12 mouse cellular contexts compared by ENCODE assay signal in genomic region chr19:7110097-7110496, GRCm38 (mm10). TPM values are rescaled to one million over a fixed set of nuclear protein-coding genes. Genes with fewer than 3 reads are reported as not detected.
DNase-seq lines count a peak whose midpoint lies in the region; ATAC-seq lines count a peak whose summit lies in the region.
"Had no signal": no experiment of that assay in that cellular context is flagged by ENCODE, and none has a peak within 500 bp of the region (broad histone marks: within the 10 kb centered on the region; RNA-seq: fewer than 3 reads in every experiment).

No protein-coding gene starts in this region.

- ATAC-seq in neural tube, embryonic 12.5 days (ENCODE audit: low FRiP score, low read depth), result no peak
- no peak for ATAC-seq in neural tube, embryonic 15.5 days (ENCODE audit: low FRiP score)

- H3K4me3 ChIP-seq in heart, embryonic 10.5 days, result no peak overlapping the region
- no peak overlapping the region for H3K4me3 ChIP-seq in neural tube, embryonic 12.5 days
- no peak overlapping the region for H3K4me3 ChIP-seq in neural tube, embryonic 15.5 days (replicated peaks)
- H3K4me3 ChIP-seq in limb, embryonic 10.5 days, result 0 out of 2 replicates have a peak overlapping the region, but pooled peaks have one; percentile 13
- H3K4me3 ChIP-seq: erythroblast, embryonic 14.5 days had no signal

- no peaks in the 10 kb centered on the region for H3K9me3 ChIP-seq in heart, embryonic 10.5 days
- H3K9me3 ChIP-seq in neural tube, embryonic 12.5 days, result no peaks in the 10 kb centered on the region
- no peaks in the 10 kb centered on the region for H3K9me3 ChIP-seq in neural tube, embryonic 15.5 days (replicated peaks)
- H3K9me3 ChIP-seq in limb, embryonic 10.5 days (replicated peaks), result no peaks in the 10 kb centered on the region

- WGBS in heart, embryonic 10.5 days, result 26% methylated on average over 5 of the region's 5 CpGs
- WGBS in neural tube, embryonic 12.5 days, result 8% methylated on average over 5 of the region's 5 CpGs
- WGBS in neural tube, embryonic 15.5 days, result 10% methylated on average over 5 of the region's 5 CpGs
- WGBS in limb, embryonic 10.5 days, result 9% methylated on average over 5 of the region's 5 CpGs

- H3K4me1 ChIP-seq in heart, embryonic 10.5 days, result peaks cover 59% of the 10 kb centered on the region
- peaks cover 43% of the 10 kb centered on the region for H3K4me1 ChIP-seq in neural tube, embryonic 12.5 days
- H3K4me1 ChIP-seq in neural tube, embryonic 15.5 days, result peaks cover 75% of the 10 kb centered on the region
- peaks cover 69% of the 10 kb centered on the region for H3K4me1 ChIP-seq in limb, embryonic 10.5 days

- H3K27ac ChIP-seq in heart, embryonic 10.5 days, result peak overlapping the region; percentile 63; the same call in 1 of the 2 replicates
- no peak overlapping the region for H3K27ac ChIP-seq in neural tube, embryonic 12.5 days
- H3K27ac ChIP-seq in neural tube, embryonic 15.5 days (replicated peaks), result no peak overlapping the region
- peak overlapping the region; percentile 85 for H3K27ac ChIP-seq in limb, embryonic 10.5 days

- no peak overlapping the region for H3K9ac ChIP-seq in neural tube, embryonic 12.5 days
- H3K9ac ChIP-seq in neural tube, embryonic 15.5 days (replicated peaks), result no peak overlapping the region

- H3K4me2 ChIP-seq in neural tube, embryonic 12.5 days (replicated peaks), result peak overlapping the region; percentile 20; the same call in 1 of the 2 replicates
- no peak overlapping the region for H3K4me2 ChIP-seq in neural tube, embryonic 15.5 days

- DNase-seq in heart, embryonic 10.5 days (ENCODE audit: low spot score), result no peak
- no peak for DNase-seq in heart, adult 11 months
- no peak for DNase-seq in limb, embryonic 10.5 days (ENCODE audit: low spot score)
- no peak for DNase-seq in right cerebral cortex, adult 18-20 months
- DNase-seq in adrenal gland, adult 2 months, result no peak
- DNase-seq: adrenal gland, postnatal 14 days; heart, postnatal 4 days; kidney, adult 18-20 months; kidney, postnatal 25 days had no signal

- H3K36me3 ChIP-seq in heart, embryonic 10.5 days, result no peaks in the 10 kb centered on the region
- H3K36me3 ChIP-seq in neural tube, embryonic 12.5 days, result no peaks in the 10 kb centered on the region
- no peaks in the 10 kb centered on the region for H3K36me3 ChIP-seq in neural tube, embryonic 15.5 days
- H3K36me3 ChIP-seq in limb, embryonic 10.5 days, result no peaks in the 10 kb centered on the region

- peaks cover 47% of the 10 kb centered on the region for H3K27me3 ChIP-seq in heart, embryonic 10.5 days (ENCODE audit: insufficient read depth, poor library complexity, severe bottlenecking)
- peaks cover 60% of the 10 kb centered on the region for H3K27me3 ChIP-seq in neural tube, embryonic 12.5 days (replicated peaks)
- H3K27me3 ChIP-seq in neural tube, embryonic 15.5 days (replicated peaks), result no peaks in the 10 kb centered on the region; the same call in none of the 2 replicates
- peaks cover 89% of the 10 kb centered on the region for H3K27me3 ChIP-seq in limb, embryonic 10.5 days (ENCODE audit: low read depth, poor library complexity, severe bottlenecking)

RNA-seq across cellular contexts. Expression of gene Flrt1, which starts 4.6 kb away (rescaled TPM):
- 0.53 and 1.0 TPM in 2 replicates for polyA plus RNA-seq in heart, embryonic 10.5 days (2016; fragmentation: Nextera tagmentation; extraction: Ambion mirVana)
- polyA plus RNA-seq in neural tube, embryonic 12.5 days (2016; fragmentation: Nextera tagmentation; extraction: Ambion mirVana), result 7.0 and 9.9 TPM in 2 replicates
- 10.5 and 10.9 TPM in 2 replicates for polyA plus RNA-seq in neural tube, embryonic 15.5 days (2015; fragmentation: Nextera tagmentation; extraction: Ambion mirVana)
- 0.54 and 1.6 TPM in 2 replicates for polyA plus RNA-seq in limb, embryonic 10.5 days (2016; fragmentation: Nextera tagmentation; extraction: Ambion mirVana)
- 1 to 10 TPM; 2.1 to 9.2 TPM for total RNA-seq in adrenal gland, adult 2 months (2021)
- polyA plus RNA-seq in adrenal gland, adult 2 months (2012; rRNA removed), result 0.79 and 2.9 TPM in 2 replicates
- polyA plus RNA-seq: erythroblast, embryonic 14.5 days had no signal

RNA-seq across cellular contexts. Expression of gene Macrod1, which starts 53.5 kb away (rescaled TPM):
- polyA plus RNA-seq in heart, embryonic 10.5 days (2016; fragmentation: Nextera tagmentation; extraction: Ambion mirVana), result 8.0 and 12.4 TPM in 2 replicates
- 3.4 and 5.2 TPM in 2 replicates for polyA plus RNA-seq in neural tube, embryonic 12.5 days (2016; fragmentation: Nextera tagmentation; extraction: Ambion mirVana)
- polyA plus RNA-seq in neural tube, embryonic 15.5 days (2015; fragmentation: Nextera tagmentation; extraction: Ambion mirVana), result 7.2 and 7.7 TPM in 2 replicates
- polyA plus RNA-seq in limb, embryonic 10.5 days (2016; fragmentation: Nextera tagmentation; extraction: Ambion mirVana), result 2.8 and 4.4 TPM in 2 replicates
- 10 to 100 TPM; 56.4 to 65.1 TPM for total RNA-seq in adrenal gland, adult 2 months (2021)
- polyA plus RNA-seq in adrenal gland, adult 2 months (2012; rRNA removed), result 134 and 138 TPM in 2 replicates

Comparison
In these comparisons a context has a peak if more than half of its experiments do, and no peak if none do; other contexts are left out.
1. H3K27ac ChIP-seq: peak in heart, embryonic 10.5 days (single experiment) and limb, embryonic 10.5 days (single experiment); none in neural tube, embryonic 12.5 days (single experiment) and neural tube, embryonic 15.5 days (single experiment).
2. RNA of gene Macrod1, which starts 53.5 kb away (polyA plus RNA-seq): 134 to 138 TPM in adrenal gland, adult 2 months; 8.0 to 12.4 TPM in heart, embryonic 10.5 days, 7.2 to 7.7 TPM in neural tube, embryonic 15.5 days, 2.8 to 4.4 TPM in limb, embryonic 10.5 days and 3.4 to 5.2 TPM in neural tube, embryonic 12.5 days; every median in the first group is over 10 times any median in the second.